Mouse (Mus musculus) macrophage (primary cell): ENCODE measurements around the gene Rps16. TPM values are rescaled to one million over a fixed set of nuclear protein-coding genes. Genes with fewer than 3 reads are reported as not detected.

Source experiments
- H3K27ac ChIP-seq: fragments of 350-480 bp; formaldehyde crosslinking; 2 replicates; pipeline ENCODE4 v1.9.0; 2021
- H3K36me3 ChIP-seq: fragments of 350-480 bp; formaldehyde crosslinking; 2 replicates; pipeline ENCODE4 v1.9.0; 2021; ENCODE audit errors: inconsistent target
- H3K4me3 ChIP-seq: fragments of 350-480 bp; formaldehyde crosslinking; 2 replicates; pipeline ENCODE4 v1.9.0; 2021; ENCODE audit errors: inconsistent target
- H3K79me2 ChIP-seq: fragments of 350-480 bp; formaldehyde crosslinking; 2 replicates; pipeline ENCODE4 v1.9.0; 2021; ENCODE audit errors: inconsistent target
- WGBS: methylation state at CpG from one replicate; pipeline ENCODE4 v1.1.7; 2026; ENCODE audit warnings: inconsistent platforms; ENCODE audit not compliant: missing documents; 5-methylcytosine and 5-hydroxymethylcytosine counted together
- polyA plus RNA-seq: library from polyadenylated mRNA; stranded (reverse); fragments of 250-400 nt; gene quantifications from 3 replicates; pipeline ENCODE4 v1.2.4, GENCODE M21; 2018; ENCODE audit warnings: inconsistent platforms

Rps16 gene
- polyA plus RNA-seq, 1 experiment from 2014 or later, result 335 TPM

DNA sequence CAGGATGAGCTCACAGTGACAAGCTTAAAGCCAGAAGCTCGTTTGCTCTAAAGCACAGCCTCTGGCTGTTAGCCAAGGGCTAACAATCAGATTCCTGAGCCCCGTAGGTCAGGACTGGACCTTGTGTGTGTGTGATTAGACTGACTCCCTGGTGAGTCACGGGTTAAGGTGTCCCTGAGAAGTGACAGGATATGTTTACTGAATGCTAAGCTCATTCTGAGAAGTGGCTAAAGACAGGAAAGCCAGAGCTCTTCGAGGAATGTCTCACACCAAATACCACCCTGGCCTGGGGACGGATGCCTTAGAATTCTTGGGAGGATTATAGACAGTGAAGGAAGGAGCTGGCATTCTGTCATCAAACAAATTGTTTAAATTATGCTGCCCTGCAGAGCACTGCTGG, 7.5 kb downstream of the Rps16 start:
- no peaks in the 10 kb centered on the region for H3K79me2 ChIP-seq
- WGBS, result 48% methylated on average over 5 of the region's 5 CpGs
- H3K36me3 ChIP-seq, result peaks cover 20% of the 10 kb centered on the region; the same call in 1 of the 2 replicates
- H3K4me3 ChIP-seq, result no peak overlapping the region
- no peak overlapping the region for H3K27ac ChIP-seq

- H3K36me3 ChIP-seq, result peaks cover 16% of the 10 kb centered on the region; the same call in 1 of the 2 replicates
- no peak overlapping the region for H3K27ac ChIP-seq
- no peak overlapping the region for H3K4me3 ChIP-seq
- 85% methylated on average over 7 of the region's 7 CpGs for WGBS
- H3K79me2 ChIP-seq, result no peaks in the 10 kb centered on the region
Observed at GRCm38 (mm10) chr7:28358431-28358830, 8.0 kb downstream of the Rps16 start.

DNA sequence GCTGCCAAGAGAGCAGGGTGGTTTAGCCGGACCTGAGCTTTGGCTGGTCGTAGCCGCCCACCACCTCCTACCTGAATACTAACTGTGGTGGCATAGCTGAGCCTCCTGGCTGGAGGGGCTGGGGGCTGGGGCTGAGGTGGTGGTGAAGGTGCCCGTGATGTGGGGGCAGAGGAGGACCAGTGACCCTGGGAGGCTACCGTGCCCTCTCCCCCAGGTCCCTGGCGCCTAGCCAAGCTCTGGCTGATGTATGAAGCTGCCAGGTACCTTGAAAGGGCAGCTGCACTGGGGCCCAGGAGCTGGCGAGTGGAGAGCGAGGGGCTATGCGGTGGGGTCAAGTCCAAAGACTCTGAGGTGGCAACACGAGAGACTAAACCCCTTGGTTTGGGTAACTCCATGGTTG, 9.4 kb downstream of the Rps16 start:
- Histone ChIP-seq H3K4me3 (no peak overlapping the region), H3K27ac (no peak overlapping the region), H3K79me2 (no peaks in the 10 kb centered on the region), H3K36me3 (0 out of 2 replicates have a peak, but pooled peaks cover 4% of the 10 kb centered on the region)
- 92% methylated on average over 10 of the region's 10 CpGs for WGBS

DNA sequence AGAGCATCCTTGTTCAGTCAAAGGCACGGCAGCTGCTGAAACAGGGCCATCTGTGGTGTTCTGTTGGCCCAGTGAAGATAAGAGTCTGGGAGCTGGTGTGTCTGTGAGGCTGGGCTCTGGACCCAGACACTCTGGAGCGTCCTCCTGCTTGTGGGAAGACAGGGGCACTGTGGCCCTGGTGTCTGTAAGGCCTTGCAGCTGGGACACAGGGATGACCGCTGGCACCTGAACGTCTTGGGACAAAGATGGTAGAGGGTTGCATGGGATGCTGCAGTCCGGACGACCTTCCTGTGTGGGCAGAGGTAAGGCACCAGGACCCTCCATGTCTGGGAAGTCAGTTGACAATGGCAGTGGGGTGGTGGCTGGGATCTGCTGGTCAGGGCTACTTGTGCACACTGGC, 9.8 kb downstream of the Rps16 start:
- Histone ChIP-seq H3K79me2 (no peaks in the 10 kb centered on the region), H3K36me3 (0 out of 2 replicates have a peak, but pooled peaks cover 4% of the 10 kb centered on the region), H3K27ac (no peak overlapping the region), H3K4me3 (no peak overlapping the region)
- 94% methylated on average over 6 of the region's 6 CpGs for WGBS

- Histone ChIP-seq H3K27ac (no peak overlapping the region), H3K36me3 (0 out of 2 replicates have a peak, but pooled peaks cover 4% of the 10 kb centered on the region), H3K4me3 (no peak overlapping the region), H3K79me2 (no peaks in the 10 kb centered on the region)
- WGBS, result 94% methylated on average over 18 of the region's 20 CpGs
Observed at GRCm38 (mm10) chr7:28361647-28362341, 11.3 kb downstream of the Rps16 start.

DNA sequence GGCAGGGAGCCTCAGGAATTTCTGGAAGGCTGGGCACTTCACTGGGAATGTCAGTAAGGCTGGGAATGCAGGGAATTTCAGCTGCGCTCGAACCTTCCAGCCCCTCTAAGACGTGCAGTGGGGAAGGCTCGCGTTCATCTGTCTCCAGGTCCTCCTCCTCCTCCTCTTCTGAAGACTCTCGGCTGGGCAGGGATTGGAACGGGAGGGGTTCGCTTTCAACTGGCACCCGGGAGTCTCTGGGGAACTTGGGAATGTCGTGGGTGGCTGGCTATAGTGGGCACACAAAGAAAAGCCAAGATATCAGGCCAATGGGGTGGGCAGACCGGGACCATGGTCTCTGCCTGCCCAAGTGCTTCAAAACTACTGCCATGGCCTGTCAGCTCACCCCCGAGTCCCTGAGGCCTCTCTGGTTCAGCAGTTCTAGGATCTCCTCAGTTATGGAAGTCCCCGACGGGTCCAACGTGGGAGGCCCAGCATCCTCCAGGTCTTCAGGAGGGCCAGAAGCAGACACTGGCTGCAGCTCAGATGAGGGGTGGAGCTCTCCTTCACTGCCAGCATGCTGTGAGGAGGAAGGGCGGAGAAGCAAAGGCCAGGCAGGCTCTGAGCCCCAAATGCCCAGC, 12.1 kb downstream of the Rps16 start:
- no peak overlapping the region for H3K4me3 ChIP-seq
- H3K27ac ChIP-seq, result no peak overlapping the region
- H3K79me2 ChIP-seq, result no peaks in the 10 kb centered on the region
- H3K36me3 ChIP-seq, result 0 out of 2 replicates have a peak, but pooled peaks cover 4% of the 10 kb centered on the region
- 91% methylated on average over 14 of the region's 16 CpGs for WGBS

GRCm38 (mm10) chr7:28367663-28368275, 17.3 kb downstream of the Rps16 start:
- no peaks in the 10 kb centered on the region for H3K79me2 ChIP-seq
- WGBS, result 91% methylated on average over 12 of the region's 16 CpGs
- H3K36me3 ChIP-seq, result no peaks in the 10 kb centered on the region
- H3K4me3 ChIP-seq, result no peak overlapping the region
- H3K27ac ChIP-seq, result no peak overlapping the region

GRCm38 (mm10) chr7:28368276-28368920, 17.9 kb downstream of the Rps16 start:
- Histone ChIP-seq H3K79me2 (no peaks in the 10 kb centered on the region), H3K27ac (no peak overlapping the region), H3K4me3 (no peak overlapping the region), H3K36me3 (no peaks in the 10 kb centered on the region)
- WGBS, result 97% methylated on average over 16 of the region's 16 CpGs

DNA sequence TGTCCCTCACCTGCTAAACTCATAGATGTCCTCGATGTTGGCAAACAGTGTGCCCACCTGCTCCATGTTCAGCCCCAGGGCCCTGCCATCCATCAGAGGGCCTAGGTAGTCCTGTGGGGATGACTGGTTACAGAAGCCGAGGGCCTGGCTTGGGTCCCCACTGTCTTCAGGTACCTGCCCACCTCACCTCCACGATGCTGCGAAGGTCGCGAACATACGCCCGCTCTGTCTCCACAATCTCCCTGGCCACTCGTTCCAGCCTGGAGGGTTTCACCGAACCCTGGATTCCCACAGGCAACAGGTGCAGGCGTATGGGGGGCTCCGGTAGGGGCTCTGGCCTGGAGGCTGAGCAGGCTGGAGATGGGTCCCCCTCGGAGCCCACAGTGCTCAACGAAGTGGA, 19.6 kb downstream of the Rps16 start:
- H3K79me2 ChIP-seq, result no peaks in the 10 kb centered on the region
- H3K36me3 ChIP-seq, result no peaks in the 10 kb centered on the region
- no peak overlapping the region for H3K4me3 ChIP-seq
- no peak overlapping the region for H3K27ac ChIP-seq
- WGBS, result 93% methylated on average over 14 of the region's 14 CpGs

DNA sequence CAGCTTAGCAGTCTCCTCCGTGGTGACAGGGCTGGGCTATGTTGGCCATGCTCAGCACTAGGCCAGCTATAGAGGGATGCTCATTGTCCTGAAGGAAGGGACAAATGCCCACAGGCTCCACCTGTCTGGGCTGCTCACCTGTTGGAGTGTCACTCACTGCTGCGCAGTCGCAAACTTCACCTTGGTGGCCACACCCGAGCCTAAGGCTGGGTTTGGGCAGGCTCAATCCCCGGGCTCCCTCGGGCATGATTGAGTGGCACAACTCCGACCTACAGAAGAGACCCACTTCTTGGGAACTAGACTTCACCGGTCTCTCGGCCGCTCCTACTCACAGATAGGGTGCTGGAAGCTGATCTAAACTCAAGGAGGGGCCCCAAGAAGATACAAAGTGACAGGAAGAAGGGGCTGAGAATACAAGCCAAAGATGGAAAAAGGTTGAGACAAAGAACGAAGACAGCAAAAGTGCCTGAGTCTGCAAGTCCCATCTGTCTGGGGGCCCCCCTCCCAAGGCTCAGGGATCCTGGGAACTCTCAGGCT, 20.6 kb downstream of the Rps16 start:
- H3K79me2 ChIP-seq, result no peaks in the 10 kb centered on the region
- 0 out of 2 replicates have a peak overlapping the region, but pooled peaks have one; percentile 2 for H3K4me3 ChIP-seq
- 41% methylated on average over 11 of the region's 11 CpGs for WGBS
- no peaks in the 10 kb centered on the region for H3K36me3 ChIP-seq
- H3K27ac ChIP-seq, result no peak overlapping the region

DNA sequence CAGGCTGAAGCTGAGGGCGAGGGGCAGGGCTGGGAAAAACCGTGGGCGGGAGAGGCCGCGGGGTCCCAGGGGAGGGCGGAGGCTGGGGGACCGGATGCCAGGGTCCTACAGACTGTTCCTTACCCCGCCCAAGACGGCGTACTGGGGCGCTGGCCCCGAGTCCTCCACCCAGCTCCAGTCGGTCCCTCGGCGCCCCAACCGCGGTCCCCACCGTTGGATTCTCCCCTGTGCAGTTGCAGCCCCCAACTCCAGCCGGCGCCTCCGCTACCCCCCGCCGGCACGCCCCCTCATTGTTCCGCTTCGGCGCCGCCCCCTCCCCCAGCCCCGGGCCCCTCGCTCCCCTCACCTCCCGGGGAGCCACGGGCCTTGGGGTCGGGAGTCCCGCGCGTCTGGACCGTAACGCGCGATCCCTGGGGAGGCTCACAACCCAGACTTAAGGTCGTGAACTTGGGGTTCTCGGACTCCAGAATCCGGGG, 21.1 kb downstream of the Rps16 start:
- H3K4me3 ChIP-seq, result peak overlapping the region; percentile 52
- H3K27ac ChIP-seq, result 0 out of 2 replicates have a peak overlapping the region, but pooled peaks have one; percentile 28
- 2% methylated on average over 30 of the region's 43 CpGs for WGBS

DNA sequence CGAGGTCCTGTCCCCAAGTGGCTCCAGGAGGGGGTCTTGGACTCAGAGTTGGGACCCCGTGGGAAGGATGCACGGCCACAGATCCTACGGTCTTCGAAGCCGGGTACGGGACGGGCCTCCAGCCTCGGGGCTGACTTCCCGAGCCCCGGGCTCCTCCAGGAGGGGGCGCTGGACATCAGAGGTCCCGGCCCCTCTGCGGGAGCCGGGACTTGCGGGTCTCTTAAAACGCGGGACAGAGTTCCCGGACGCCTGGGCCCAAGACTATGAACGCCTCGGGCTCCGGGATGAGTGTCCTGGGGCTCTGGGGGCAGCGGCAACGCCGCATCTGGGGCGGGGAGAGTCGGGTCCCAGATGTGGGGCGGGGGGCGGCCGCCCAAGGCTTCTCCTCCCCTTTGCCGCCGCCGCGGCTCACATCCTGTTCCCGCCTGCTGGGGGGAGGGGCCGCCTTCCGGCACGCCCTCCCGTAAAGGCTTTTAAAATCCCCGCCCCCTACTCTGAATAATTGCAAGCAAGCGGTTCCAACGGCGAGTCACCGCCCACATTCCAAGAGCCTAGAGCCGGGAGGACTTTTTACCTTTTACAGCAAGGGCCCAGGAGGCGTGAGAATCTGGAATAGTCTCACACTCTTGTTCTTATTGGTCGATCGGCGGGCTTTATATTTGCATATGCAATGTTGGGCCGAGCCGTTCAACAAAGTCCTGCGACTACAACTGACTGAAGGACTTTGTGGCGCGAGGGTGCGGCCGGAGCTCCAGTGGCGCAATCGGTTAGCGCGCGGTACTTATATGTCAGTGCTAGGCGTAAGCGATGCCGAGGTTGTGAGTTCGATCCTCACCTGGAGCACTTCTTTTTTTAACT, 22.0 kb downstream of the Rps16 start, which contains the start of gene Plekhg2:
Gene Plekhg2 (minus strand): TSS at position 349 of the 858 bp plus-strand sequence.
- Histone ChIP-seq H3K27ac (peak within 1 kb of the TSS; percentile 73), H3K36me3 (peaks cover 5% of the 10 kb centered on the region; the same call in 1 of the 2 replicates), H3K4me3 (peak within 1 kb of the TSS; percentile 52), H3K79me2 (peaks cover 11% of the 10 kb centered on the region)
- WGBS, result under 1% methylated on average over 66 of the region's 66 CpGs

More for the DNA sequence above, 21.1 kb downstream of the Rps16 start:
- Histone ChIP-seq H3K36me3 (no peaks in the 10 kb centered on the region), H3K79me2 (peaks cover 2% of the 10 kb centered on the region)

GRCm38 (mm10) chr7:28373131-28373581, 22.7 kb downstream of the Rps16 start:
- WGBS, result 0% methylated on average over 9 of the region's 9 CpGs
- H3K4me3 ChIP-seq, result peak overlapping the region; percentile 20
- H3K27ac ChIP-seq, result peak overlapping the region; percentile 73
- H3K36me3 ChIP-seq, result peaks cover 10% of the 10 kb centered on the region; the same call in 1 of the 2 replicates
- H3K79me2 ChIP-seq, result peaks cover 18% of the 10 kb centered on the region
